Mouse (Mus musculus) liver, postnatal 0 days (tissue): ENCODE data around the gene Ccni.

Source experiments
- CTCF ChIP-seq: sonication (generic); IDR thresholded peaks from 2 replicates; pipeline ENCODE4 v1.5.1; 2016; ENCODE audit warnings: antibody characterized with exemption, low read depth
- EP300 ChIP-seq: IDR thresholded peaks from 2 replicates; pipeline ENCODE4 v1.6.1; 2016; ENCODE audit warnings: antibody characterized with exemption, low read depth, mild to moderate bottlenecking

- no peak for TF ChIP-seq CTCF
- TF ChIP-seq EP300 = no peak
Measured at GRCm38 (mm10) chr5:93171420-93171819, 34.9 kb downstream of the Ccni start.
